In the genomic region with DNA sequence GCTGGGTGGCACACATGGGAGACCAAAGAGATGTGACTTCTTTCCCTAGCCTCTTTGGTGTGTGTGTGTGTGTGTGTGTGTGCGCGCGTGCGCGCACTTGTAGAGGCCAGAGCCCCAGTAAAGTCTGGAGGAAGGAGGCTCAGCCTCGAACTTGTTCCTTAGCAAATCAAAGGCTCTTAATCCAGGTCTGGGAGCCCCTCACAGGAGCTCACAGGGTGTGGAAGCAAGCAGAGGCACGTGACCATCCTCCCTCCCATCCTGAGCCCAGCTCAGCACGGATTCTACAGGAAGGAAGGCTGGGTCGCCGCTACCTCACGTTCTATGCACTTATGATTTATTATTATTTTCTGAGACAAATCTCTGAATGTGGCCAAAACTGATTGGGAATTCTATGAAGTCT, we compare ENCODE assay signal across 23 mouse cellular contexts. TPM values are rescaled to one million over a fixed set of nuclear protein-coding genes. Genes with fewer than 3 reads are reported as not detected.
"Had no signal": no experiment of that assay in that cellular context is flagged by ENCODE, and none has a peak within 500 bp of the region (broad histone marks: within the 10 kb centered on the region; RNA-seq: fewer than 3 reads in every experiment).

No protein-coding gene starts in this region.

- H3K9me3 ChIP-seq: limb, embryonic 12.5 days; limb, embryonic 15.5 days; midbrain, embryonic 10.5 days; midbrain, embryonic 13.5 days; neural tube, embryonic 12.5 days; neural tube, embryonic 15.5 days had no signal

- H3K27ac ChIP-seq: limb, embryonic 12.5 days; limb, embryonic 15.5 days; liver, embryonic 14.5 days; midbrain, embryonic 10.5 days; midbrain, embryonic 13.5 days; neural tube, embryonic 12.5 days; neural tube, embryonic 15.5 days had no signal

- H3K4me2 ChIP-seq: limb, embryonic 12.5 days; limb, embryonic 15.5 days; liver, embryonic 11.5 days; lung, embryonic 14.5 days; midbrain, embryonic 13.5 days; neural tube, embryonic 12.5 days; neural tube, embryonic 15.5 days had no signal

- H3K9ac ChIP-seq: limb, embryonic 12.5 days; limb, embryonic 15.5 days; liver, embryonic 14.5 days; liver, postnatal 0 days; lung, embryonic 14.5 days; midbrain, embryonic 13.5 days; neural tube, embryonic 12.5 days; neural tube, embryonic 15.5 days had no signal

- DNase-seq: kidney, adult 18-20 months; kidney, postnatal 10 days; left cerebral cortex, postnatal 4 days; lung, postnatal 36 days; right cerebral cortex, adult 18-20 months; right cerebral cortex, postnatal 14 days; right cerebral cortex, postnatal 4 days; thymus, postnatal 25 days had no signal

- ATAC-seq: liver, postnatal 0 days; lung, postnatal 0 days; midbrain, embryonic 13.5 days had no signal

- H3K27me3 ChIP-seq: limb, embryonic 12.5 days; limb, embryonic 15.5 days; midbrain, embryonic 13.5 days; neural tube, embryonic 12.5 days; neural tube, embryonic 15.5 days had no signal

- H3K4me1 ChIP-seq: midbrain, embryonic 13.5 days; neural tube, embryonic 12.5 days; neural tube, embryonic 15.5 days had no signal

- H3K4me3 ChIP-seq: limb, embryonic 12.5 days; limb, embryonic 15.5 days; megakaryocyte, embryonic 14.5 days; midbrain, embryonic 10.5 days; midbrain, embryonic 13.5 days; neural tube, embryonic 12.5 days; neural tube, embryonic 15.5 days had no signal

RNA-seq across cellular contexts. Expression of gene Slc25a34, which starts 47.2 kb away (rescaled TPM):
- polyA plus RNA-seq: kidney, embryonic 14.5 days; limb, embryonic 12.5 days; liver, embryonic 11.5 days; lung, embryonic 14.5 days; neural tube, embryonic 12.5 days; stomach, embryonic 14.5 days; thymus, postnatal 0 days had no signal
